Comparison of ENCODE assay signal across 20 mouse cellular contexts in the genomic region with DNA sequence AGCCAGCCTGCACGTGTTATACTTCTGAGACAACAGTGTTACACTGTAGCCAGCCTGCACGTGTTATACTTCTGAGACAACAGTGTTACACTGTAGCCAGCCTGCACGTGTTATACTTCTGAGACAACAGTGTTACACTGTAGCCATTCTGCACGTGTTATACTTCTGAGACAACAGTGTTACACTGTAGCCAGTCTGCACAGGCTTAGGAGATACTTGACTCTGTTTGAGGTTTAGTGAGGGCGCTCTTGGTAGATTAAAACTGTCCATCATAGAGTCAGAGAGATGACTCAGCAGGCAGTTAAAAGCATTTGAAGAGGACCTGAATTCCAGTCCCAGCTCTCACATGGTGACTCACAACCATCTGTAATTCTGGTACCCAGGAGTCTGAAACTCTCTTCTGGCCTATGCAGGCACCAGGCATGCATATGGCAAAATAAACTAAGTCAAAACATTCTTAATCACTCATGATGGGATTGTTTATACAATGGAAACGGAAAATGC. TPM values are rescaled to one million over a fixed set of nuclear protein-coding genes. Genes with fewer than 3 reads are reported as not detected.
DNase-seq lines count a peak whose midpoint lies in the region; ATAC-seq and TF ChIP-seq lines count a peak whose summit lies in the region.
"Not testable (repeated sequence)": the region's sequence is repeated elsewhere in the genome, so short reads cannot be mapped to it uniquely, and the experiment has no call there.
"Had no signal": no experiment of that assay in that cellular context is flagged by ENCODE, and none has a peak within 500 bp of the region (broad histone marks: within the 10 kb centered on the region; RNA-seq: fewer than 3 reads in every experiment).

No protein-coding gene starts in this region.

- not testable (repeated sequence) for H3K27me3 ChIP-seq in Patski

- POLR2A ChIA-PET in Patski (lab: Charles Lee), result not testable (repeated sequence)

- not testable (repeated sequence) for TF ChIP-seq CTCF in Patski (IDR thresholded peaks at IDR 0.05)

- ATAC-seq in Patski, result peak; percentile 45

- peak; percentile 78 for DNase-seq in 416B (ENCODE audit: low read depth)
- peak; percentile 36 for DNase-seq in MN1 (ENCODE audit: low spot score)
- DNase-seq in Patski (ENCODE audit: low read depth, low spot score), result not testable (repeated sequence)
- DNase-seq in brain, adult 2 months (ENCODE audit: low read depth, low spot score), result peak; percentile 51
- DNase-seq in heart, adult 11 months, result peak; percentile 28
- peak; percentile 15 for DNase-seq in layer of hippocampus, adult 9-11 months
- peak; percentile 51 for DNase-seq in testis, postnatal 14 days (ENCODE audit: low spot score)

- in situ Hi-C loops in Patski (cut with MboI; ENCODE audit: low pct_unique_long_range_greater_than_20kb), result not testable (repeated sequence)

- CTCF ChIA-PET in Patski (lab: Charles Lee), result interaction anchor here (0.9 kb wide), 1 partner anchor 38 kb away, joined by 3 read pairs; no protein-coding TSS in a partner anchor

RNA-seq across cellular contexts. Expression of gene Flvcr1, which starts 5.0 kb away (rescaled TPM):
- polyA plus RNA-seq in Patski (2021), result 20.0 TPM

RNA-seq across cellular contexts. Expression of gene Spata45, which starts 5.5 kb away (rescaled TPM):
- not detected for polyA plus RNA-seq in Patski (2021)
- polyA plus RNA-seq: cerebellum, adult 2 months; embryonic facial prominence, embryonic 12.5 days; embryonic facial prominence, embryonic 15.5 days; erythroblast, embryonic 14.5 days; forebrain, embryonic 10.5 days; forebrain, embryonic 13.5 days; forebrain, embryonic 16.5 days; heart, embryonic 12.5 days; heart, embryonic 15.5 days; hindbrain, embryonic 10.5 days; hindbrain, embryonic 13.5 days; hindbrain, embryonic 16.5 days; intestine, embryonic 15.5 days had no signal

RNA-seq across cellular contexts. Expression of gene Tatdn3, which starts 31.8 kb away (rescaled TPM):
- 18.7 TPM for polyA plus RNA-seq in Patski (2021)

RNA-seq across cellular contexts. Expression of gene Nsl1, which starts 31.8 kb away (rescaled TPM):
- 7.1 TPM for polyA plus RNA-seq in Patski (2021)

RNA-seq across cellular contexts. Expression of gene Vash2, which starts 51.9 kb away (rescaled TPM):
- polyA plus RNA-seq in Patski (2021), result 5.4 TPM
